Mouse (Mus musculus) heart, postnatal 0 days (tissue): ENCODE results near the gene Mvb12b.

Experiments
- CTCF ChIP-seq: IDR thresholded peaks from 2 replicates; pipeline ENCODE4 v1.5.1; 2016; ENCODE audit warnings: antibody characterized with exemption, control low read depth, low read depth
- EP300 ChIP-seq: IDR thresholded peaks from 2 replicates; pipeline ENCODE4 v1.6.1; 2016; ENCODE audit warnings: antibody characterized with exemption, low read depth

DNA sequence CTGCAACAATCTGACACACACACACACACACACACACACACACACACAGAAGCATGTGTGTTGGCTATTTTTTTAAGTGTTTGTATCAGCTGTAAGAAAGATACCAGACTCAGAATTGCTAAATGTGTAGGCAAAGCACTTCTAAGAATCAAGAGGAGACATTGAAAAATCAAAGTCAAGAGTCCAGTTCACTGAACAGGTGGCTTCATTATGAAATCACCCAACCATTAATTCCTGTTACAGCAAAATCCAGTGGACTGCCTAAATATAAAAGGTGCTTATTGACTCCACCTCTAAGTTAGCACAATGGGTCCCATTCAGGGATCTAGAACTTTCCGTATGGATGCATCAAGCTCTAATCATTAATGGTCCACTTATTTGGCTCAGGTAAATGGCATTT, 103.0 kb downstream of the Mvb12b start:
- no peak for TF ChIP-seq CTCF
- no peak for TF ChIP-seq EP300
